Mouse (Mus musculus): ENCODE results near the gene Ttc34.

Gene Ttc34

DNA sequence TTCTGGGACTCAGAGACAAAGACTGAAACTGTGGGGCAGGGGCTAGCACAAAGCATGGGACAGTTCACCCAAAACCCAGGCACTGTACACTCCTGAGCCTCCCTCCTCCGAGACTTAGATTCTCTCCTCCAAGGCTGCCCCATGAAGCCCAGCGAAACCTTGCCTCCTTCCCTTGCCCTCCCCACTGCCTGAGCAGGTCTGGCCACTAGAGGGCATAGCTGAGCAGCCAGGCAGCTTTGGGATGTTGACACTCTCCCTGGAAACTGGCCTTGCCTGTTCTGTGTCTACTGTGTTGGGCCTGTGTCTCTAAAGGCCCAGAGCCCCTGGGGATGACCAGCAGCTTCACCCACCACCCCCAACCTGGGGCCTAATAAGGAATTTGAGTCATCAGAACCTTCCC lies at the start of gene Ttc34:
TSS of gene Ttc34 (plus strand) at position 290 of the 400 bp plus-strand sequence.
- no peak for DNase-seq (ENCODE audit: low read depth, low spot score)

DNA sequence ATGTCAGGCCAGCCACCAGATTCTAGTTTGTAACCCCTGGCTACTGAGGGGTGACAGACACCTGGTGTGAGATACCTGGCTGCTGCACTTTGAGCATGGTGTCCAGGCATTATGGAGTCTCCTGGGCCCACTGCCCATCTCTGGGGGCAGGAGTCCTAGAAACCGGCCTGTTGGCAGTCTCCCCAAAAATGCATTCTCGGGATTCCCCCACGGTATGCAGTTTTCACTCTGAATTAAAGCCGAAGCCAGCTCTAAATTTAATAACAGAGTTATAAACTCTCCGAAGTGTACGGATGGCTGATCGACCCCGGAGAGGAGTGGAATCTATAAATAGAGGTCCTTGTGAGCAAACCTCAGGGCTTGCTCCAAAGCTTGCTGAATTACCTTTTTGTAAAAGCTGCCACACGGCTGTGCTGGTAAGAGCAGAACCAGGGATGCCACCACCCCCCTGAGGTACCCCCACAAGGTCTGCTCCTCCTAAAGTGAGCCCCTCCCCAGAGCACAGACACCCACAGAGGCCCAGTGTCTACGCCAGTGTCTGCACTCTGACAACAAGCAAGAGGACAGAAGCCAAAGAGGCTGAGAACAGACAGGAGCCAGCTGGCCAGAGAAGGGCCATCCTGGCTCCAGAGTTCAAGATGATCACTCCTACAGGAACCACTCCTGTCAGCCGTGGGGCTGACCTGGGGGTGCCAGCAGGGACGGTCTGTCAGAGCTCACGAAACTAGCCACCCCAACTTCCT lies 49.1 kb upstream of the Ttc34 start:
- DNase-seq (ENCODE audit: low read depth, low spot score): no peak

DNA sequence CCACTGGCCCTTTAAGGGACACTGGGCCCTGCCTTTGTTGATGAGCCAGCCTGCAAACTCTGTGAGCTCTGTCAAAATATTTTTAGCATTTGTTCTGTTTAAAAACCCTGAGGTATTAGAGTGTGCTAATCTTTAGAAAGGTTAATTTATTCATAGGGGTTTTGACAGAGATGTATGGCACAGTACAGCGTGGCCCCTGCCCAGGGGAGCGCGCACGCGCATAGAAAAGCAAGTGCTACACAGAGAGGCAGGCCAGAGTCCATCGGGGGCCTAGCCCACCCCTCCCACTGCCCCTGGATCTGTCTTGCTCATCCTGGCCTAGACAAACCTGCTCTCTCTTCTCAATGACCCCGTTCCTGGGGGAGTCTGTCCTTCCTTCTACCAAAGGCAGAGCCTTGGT lies 45.4 kb upstream of the Ttc34 start:
- DNase-seq (ENCODE audit: low read depth, low spot score): no peak

DNA sequence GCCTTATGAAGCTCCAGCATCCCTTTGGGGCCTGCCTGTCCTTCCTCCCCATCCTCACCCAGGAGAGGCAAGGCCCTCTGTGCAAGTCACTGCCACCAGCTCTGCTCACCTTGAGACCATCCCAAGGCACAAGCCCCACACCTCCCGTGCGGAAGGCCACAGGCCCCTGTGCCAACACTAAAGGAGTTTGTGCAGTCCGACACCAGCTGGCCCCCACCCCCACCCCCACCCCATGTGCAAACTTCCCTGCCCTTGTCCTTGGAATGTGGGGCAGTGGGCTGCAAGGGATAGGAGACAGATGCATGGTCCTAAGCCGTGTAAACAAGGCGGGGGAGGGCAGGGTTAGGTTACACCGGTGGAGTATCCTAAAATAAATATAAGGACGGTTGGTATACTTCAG lies 43.8 kb upstream of the Ttc34 start:
- no peak for DNase-seq (ENCODE audit: low read depth, low spot score)

DNA sequence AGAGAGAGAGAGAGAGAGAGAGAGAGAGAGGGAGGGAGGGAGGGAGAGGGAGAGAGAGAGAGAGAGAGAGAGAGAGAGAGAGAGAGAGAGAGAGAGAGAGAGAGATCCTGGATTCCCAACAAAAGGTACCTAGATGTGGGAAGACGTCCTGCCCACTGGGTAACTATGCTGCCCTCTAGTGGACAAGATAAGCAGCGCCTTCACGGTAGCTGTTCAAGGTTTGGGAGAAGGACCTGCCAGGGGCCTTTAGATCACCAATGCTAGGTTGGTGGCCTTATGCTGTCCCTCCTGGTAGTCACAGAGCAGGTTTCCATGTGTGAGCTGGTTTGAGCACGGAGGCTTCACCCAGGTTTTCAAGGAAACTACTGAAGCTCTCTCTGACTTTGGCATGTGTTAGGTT lies 39.4 kb upstream of the Ttc34 start:
- peak; percentile 12 for DNase-seq (ENCODE audit: low read depth, low spot score)

DNA sequence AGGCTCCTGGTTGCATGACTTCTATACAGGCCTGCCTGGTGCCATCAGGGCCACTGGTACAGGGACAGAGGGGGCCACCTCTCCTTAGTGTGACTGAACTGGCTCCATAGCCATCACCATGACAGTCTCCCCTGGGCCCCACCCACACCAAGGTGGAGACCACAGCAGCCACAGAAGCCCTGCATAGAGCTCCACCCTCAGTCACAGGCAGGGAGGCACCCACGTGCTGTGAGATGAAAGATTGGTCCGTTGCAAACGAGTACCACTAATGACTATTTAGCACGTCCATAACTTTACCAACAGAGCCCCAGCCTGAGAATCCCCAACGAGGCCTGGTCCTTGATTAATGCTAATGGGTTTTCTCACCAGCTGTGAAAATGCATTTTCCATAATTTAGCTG lies 36.7 kb upstream of the Ttc34 start:
- no peak for DNase-seq (ENCODE audit: low read depth, low spot score)

DNA sequence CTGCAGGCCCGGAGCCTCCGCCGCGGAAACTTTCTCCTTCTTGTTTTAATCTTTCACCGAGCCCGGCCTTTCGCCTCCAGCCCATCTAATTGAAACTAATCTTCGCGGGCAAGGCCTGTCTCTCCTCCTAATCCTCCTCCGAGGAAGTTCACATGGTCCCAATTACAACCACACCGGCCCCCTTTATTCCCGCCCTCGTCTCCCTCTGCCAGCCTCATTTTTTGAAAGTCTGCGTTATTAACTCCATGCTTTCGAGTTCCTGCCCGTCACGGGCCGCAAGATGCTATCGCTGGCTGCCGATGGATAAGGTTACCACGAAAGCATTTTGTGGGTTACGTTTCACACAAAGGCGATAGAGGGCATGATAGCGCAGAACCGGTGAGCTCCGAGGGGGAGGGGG lies 35.0 kb upstream of the Ttc34 start:
- DNase-seq (ENCODE audit: low read depth, low spot score): no peak

DNA sequence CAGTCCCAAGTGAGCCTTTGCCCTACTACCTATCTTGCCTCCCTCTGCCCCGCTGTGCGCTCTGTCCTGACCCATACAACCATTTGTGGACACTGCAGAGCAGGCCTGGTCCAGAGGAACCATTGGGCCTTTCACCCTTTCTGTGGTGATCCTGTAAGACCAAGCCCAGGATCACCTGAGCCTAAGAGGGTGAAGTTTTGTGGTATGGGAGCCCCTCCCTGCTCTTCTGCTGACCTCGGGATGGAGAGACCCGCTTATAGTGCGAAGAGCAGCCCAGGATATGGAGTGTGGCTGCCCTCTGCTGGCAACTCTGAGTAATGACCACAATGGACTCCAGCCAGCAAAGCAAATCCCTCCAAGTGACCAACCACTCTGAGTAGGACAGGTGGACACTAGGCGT lies 11.6 kb upstream of the Ttc34 start:
- no peak for DNase-seq (ENCODE audit: low read depth, low spot score)

DNA sequence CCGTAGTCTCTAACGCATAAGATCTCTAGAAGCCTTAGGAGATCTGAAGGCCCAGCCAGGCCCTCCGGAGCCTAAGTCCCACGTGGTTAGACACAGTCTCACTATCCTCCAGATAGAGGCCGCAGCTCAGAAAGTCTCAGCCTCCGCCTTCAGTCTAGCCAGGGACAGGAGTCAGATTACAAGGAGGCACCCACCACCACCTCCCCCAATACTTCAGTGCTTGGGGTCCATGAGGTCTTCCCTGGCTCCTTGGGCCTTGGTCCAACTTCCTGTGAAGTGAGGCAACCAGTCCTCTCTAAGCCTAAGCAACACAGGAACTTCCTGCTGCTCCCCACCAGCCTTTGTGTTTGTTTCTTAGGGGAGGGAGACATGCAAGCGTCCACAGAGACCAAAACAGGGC lies 11.0 kb upstream of the Ttc34 start:
- no peak for DNase-seq (ENCODE audit: low read depth, low spot score)

DNA sequence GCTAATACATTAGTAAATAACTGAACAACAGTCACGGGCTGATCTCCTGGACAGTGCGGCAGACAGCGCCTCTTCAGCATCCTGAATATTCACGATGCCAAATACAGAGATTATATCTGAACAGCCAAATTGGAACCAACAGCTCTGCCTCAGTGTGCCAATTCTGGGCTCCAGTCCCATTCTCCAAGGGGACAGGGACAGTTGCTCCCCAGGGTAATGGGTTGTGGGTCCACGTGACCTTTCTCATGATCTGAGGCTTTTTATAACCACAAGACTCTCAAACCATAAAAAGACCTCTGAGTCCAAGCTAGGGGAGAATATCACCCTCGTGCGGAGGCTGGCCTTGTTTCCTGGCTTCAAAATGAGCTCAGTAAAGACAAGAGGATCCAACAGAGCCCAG lies 10.1 kb upstream of the Ttc34 start:
- no peak for DNase-seq (ENCODE audit: low read depth, low spot score)

DNA sequence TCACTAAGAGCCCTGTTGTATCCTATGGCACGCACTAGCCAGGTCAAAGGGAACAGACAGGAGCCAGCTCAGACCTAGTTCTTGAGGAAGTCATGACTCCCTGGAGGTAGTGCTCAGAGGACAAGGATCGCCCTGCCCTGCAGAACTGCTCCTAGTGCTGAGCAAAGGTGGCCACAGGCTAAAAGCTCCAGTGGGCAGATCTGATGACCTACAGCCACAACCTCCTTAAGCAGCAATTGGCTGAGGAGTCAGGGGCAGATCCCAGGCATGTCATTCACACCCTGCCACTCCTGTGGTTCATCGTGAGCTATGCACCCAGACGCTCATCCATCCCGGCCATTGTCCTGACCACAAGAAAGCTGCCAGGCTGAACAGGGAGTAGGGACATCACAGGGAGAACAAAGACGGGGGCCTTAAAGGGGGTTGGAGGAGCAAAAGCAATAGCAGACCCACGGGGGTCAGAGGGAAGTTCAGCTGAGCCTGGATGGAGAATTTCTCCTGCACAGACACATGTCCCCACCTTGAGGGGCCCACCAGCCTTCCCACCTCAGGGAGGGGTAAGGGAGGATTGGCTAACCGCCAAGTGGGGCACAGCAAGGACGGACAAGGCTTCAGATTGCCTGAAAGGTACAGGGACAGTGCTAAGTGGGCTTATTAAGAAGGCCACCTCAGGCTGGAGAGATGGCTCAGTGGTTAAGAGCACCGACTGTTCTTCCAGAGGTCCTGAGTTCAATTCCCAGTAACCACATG lies 9.2 kb upstream of the Ttc34 start:
- DNase-seq (ENCODE audit: low read depth, low spot score): no peak

DNA sequence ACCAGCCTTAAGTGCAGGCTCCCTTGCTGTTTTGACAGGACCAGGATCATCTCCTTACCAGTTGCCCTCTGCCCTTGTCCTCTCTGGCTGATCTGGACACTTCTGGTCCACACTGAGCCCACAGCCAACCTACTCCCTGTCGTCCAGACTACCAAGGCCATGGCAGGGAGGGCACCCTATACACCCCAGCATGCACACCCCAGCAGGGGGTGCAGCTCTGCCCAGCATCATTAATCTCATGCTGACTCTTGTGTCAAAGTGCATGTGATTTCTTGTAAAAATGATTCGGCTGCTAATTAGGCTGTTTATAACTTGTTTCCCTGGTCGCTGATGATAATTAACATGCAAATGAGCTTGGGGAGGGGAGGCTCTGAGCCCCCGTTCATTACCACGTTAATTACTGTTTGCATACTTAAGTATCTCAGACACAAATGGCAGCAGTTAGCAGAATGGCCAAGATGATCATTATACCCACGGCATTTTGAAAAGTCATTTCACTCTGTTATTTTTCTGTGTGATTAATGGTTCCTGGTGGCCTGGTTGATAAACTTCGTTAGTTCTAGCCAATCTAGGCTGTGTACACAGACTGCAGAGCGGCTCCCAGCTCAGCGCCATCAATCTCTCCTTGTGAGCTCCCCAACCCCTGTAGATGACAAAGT lies 5.2 kb upstream of the Ttc34 start:
- no peak for DNase-seq (ENCODE audit: low read depth, low spot score)

DNA sequence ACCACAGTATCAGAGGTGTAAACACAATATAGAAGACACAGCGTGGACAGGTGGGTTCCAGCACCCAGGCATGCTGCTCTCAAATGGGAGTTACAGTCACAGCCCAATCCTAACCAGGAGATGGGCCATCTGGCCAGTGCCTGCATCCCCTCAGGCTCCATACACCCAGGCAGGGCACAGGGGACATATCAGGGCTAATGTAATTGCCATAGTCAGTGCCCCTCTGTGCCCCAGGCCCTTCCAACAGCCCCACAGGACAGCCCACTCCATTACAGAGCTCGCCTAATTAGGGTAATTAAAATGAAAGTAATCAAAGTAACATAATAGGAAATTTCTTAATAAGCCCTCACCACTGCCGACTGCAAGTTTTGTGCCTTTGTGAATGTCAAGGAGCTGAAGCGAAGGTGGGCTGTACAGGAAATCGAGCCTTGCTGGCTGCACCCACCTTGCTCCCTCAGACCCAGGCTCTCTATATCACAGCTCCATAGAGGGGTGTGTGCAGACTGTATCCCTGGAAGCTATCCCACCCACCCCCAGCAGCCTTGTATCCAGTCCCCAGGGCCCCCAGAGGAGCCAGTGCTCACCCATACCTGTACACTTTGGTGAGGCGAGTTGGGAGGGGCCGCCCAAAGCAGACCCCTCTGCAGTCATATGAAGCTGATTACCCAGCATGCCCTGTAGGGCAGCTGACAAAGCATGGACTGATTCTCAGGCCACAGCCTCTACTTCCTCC lies 910 bp upstream of the Ttc34 start:
- no peak for DNase-seq (ENCODE audit: low read depth, low spot score)

DNA sequence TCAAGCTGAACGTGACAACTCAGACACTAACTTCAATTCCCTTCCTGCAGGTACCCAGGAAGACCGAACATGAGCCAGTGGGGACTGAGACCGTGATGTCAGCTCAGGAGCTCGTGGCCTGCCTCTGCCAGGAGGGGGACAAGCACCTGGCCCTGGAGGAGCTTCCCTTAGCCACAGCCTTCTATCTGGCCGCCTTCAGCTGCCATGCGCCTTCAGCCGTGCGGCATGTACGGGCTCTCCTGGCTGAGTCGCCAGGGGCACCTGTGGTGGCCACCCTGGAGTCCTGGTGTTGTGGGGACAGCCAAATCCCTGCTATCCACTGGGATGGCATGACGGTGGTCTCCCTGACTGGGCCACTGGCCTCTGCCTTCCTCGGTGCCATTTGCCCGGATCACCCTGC lies 1.5 kb downstream of the Ttc34 start:
- no peak for DNase-seq (ENCODE audit: low read depth, low spot score)

DNA sequence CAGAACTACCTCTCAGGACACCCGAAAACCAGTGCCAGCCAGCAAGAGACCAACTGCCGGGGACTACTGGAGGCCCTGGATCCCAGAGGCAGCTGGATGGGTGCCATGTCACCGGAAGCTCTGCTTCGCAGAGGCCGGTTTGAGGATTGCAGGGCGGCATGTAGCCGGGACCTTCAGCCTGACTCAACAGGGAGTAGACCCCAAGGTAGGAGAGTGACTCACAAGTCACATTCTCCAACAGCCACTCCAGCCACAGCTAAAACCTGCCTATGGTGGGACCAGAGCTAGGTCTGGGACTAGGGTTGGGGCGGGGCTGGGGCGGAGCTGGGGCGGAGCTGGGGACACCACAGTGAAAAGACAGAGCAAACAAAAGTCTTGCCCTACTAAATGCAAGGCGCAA lies 2.1 kb downstream of the Ttc34 start:
- DNase-seq (ENCODE audit: low read depth, low spot score): no peak

DNA sequence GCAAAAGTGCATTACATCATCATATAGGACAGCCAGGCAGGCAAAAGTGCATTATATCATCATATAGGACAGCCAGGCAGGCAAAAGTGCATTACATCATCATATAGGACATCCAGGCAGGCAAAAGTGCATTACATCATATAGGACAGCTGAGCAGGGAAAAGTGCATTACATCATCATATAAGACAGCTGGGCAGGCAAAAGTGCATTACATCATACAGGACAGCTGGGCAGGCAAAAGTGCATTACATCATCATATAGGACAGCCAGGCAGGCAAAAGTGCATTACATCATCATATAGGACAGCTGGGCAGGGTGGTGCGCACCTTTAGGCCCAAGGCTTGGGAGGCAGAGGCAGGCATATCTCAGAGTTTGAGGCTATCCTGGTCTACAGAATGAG lies 15.4 kb downstream of the Ttc34 start:
- DNase-seq (ENCODE audit: low read depth, low spot score): no peak

DNA sequence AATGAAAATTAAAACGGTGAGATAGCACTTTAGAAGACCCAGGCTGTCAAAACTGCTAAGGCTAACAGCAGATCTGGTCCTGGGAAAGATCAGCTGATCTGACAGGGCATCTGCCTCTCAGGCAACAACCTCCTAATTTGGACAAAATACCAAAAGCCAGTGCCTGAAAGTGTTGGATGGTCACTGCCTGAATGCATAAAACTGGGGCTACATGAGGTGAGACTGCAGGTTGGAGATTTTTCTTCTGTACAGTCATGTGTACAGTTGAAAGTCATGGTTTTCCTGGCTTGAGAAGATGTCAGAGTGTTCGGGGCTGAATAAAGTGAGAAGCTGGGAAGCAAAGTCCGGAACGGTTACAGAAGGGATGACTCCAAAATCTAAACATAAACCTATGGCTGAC lies 16.6 kb downstream of the Ttc34 start:
- no peak for DNase-seq (ENCODE audit: low read depth, low spot score)

DNA sequence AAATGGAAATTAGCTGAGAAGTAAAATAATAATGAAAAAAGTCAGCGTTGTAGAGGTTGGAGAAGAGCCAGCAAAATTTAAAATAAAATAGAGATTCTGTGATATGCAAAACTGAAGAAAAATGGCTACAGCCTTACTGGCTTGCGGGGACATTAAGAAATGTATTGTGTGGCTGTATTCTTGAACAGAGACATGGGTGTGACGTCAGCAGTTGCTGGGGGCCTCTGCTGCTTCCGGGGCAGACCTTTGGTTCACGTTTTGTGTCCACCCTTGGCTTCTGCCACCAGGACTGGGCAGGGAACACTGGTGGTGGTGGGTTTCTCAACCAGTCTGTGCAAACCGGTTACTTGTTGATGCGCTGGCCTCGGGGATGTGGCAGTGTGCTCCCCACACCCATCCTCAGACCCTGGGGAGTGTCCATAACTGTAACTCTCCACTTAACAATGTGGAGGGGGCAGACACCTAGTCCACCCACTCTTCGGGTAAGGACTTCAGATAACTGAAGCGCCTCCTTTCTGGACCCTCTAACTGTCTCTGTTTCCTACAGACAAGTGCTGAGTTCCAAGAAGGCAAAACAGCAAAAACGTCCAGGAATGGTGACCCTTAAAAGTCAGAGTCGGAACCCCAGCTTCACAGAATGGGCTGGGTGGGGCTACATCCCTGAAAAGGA lies 17.6 kb downstream of the Ttc34 start:
- no peak for DNase-seq (ENCODE audit: low read depth, low spot score)

DNA sequence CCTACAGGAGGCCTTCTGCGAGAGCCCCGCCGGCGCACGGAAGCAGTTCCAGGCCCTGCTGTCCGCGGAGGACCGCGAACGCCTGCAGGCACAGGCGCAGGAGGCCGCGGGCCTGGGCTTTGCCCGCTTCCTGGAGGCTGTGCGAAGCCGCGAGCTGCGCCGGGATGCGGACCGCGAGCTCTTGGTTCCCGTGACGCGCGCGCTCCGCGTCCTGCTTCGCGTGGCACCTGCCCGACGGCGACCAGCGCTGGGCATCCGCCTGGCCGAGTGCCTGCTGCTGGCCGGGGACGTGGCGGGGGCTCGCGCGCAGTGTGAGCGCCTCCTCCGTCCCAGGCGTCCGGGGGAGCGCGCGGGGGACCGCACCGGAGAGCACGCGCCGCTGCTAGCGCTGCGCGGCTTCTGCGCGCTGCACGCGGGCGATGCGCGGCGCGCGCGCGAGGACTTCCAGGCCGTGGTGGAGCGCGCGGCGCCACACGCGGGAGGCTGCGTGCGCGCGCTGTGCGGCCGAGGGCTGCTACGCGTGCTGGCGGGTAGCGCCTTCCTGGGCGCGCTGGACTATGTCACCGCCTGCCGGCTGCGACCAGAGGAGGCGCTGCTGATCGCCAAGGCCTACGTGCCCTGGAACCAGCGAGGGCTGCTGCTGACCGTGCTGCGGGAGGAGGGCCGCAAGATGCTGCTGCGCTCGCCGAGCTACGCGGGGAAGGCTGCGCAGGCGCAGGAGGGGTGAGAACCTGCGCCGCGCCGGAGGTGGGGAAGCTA lies 18.6 kb downstream of the Ttc34 start:
- peak; percentile 96 for DNase-seq (ENCODE audit: low read depth, low spot score)

DNA sequence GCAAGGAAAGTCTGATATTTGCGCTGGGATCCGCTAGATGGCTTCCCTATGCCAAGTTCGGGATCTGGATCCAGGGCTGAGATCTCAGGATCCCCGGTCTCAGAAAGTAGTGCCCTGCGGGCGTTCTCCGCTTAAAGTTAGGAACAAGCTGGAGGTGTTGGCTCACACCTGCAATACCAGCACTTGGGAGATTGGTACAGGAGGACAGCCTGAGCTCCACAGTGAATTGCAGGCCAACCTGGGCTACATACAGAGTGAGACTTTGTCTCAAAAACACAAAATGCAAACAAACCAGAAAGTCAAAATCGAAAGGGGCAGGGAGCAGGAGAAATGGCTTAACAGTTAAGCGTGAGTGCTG lies 19.2 kb downstream of the Ttc34 start:
- no peak for DNase-seq (ENCODE audit: low read depth, low spot score)

DNA sequence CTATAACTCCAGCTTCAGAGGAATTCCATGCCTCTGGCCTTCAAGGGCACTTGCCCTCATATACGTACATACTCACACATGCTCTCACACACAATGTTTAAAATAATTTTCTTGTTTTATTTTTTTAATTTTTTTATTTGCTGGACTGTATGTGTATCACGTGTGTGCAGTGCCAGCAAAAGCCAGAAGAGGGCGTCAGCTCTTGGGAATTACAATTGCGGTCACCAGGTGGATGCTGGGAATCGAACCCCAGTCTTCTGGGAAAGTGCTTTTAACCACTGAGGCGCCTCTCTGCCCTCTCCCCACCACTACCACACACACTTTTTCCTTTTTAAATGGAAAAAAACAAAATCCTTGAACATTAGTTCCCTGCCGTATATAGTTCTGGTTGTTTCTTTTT lies 19.6 kb downstream of the Ttc34 start:
- DNase-seq (ENCODE audit: low read depth, low spot score): no peak
